Mouse (Mus musculus) neural tube, embryonic 11.5 days (tissue): Measurements from ENCODE around the gene Asxl1. TPM values are rescaled to one million over a fixed set of nuclear protein-coding genes. Genes with fewer than 3 reads are reported as not detected.

Source experiments
- ATAC-seq: fragments of 200-750 bp; cut with Nextera tagmentation; 2 replicates; pipeline ENCODE4 v1.8.0; 2017; ENCODE audit warnings: moderate number of reproducible peaks, mild to moderate bottlenecking, moderate TSS enrichment, moderate library complexity; ENCODE audit not compliant: insufficient read depth, low FRiP score, low TSS enrichment
- DNase-seq: peaks from one replicate; pipeline ENCODE4 v3.0.0-alpha.2; 2015; ENCODE audit warnings: low spot score
- H3K27ac ChIP-seq: fragments of 300-500 bp; sonication (generic); 2 replicates; pipeline ENCODE4 v1.5.1; 2014; ENCODE audit warnings: low read depth, mild to moderate bottlenecking, low read length
- H3K27me3 ChIP-seq: fragments of 300-500 bp; sonication (generic); 2 replicates; pipeline ENCODE4 v1.6.1; 2014; ENCODE audit warnings: mild to moderate bottlenecking, low read length, mixed read lengths; ENCODE audit not compliant: control insufficient read depth, insufficient read depth
- H3K36me3 ChIP-seq: fragments of 300-500 bp; sonication (generic); 2 replicates; pipeline ENCODE4 v1.6.1; 2014; ENCODE audit warnings: mild to moderate bottlenecking, low read length, moderate library complexity, mixed read lengths; ENCODE audit not compliant: control insufficient read depth, insufficient read depth
- H3K4me1 ChIP-seq: fragments of 300-500 bp; sonication (generic); 2 replicates; pipeline ENCODE4 v1.6.1; 2014; ENCODE audit warnings: low read length, mixed read lengths; ENCODE audit not compliant: control insufficient read depth, insufficient read depth
- H3K4me2 ChIP-seq: fragments of 300-500 bp; sonication (generic); 2 replicates; pipeline ENCODE4 v1.6.1; 2014; ENCODE audit warnings: low read depth, mild to moderate bottlenecking, moderate library complexity
- H3K4me3 ChIP-seq: fragments of 300-500 bp; sonication (generic); 2 replicates; pipeline ENCODE4 v1.5.1; 2014; ENCODE audit warnings: low read depth, low read length
- H3K9ac ChIP-seq: fragments of 300-500 bp; sonication (generic); 2 replicates; pipeline ENCODE4 v1.6.1; 2014; ENCODE audit warnings: mild to moderate bottlenecking, low read length
- H3K9me3 ChIP-seq: fragments of 300-500 bp; sonication (generic); 2 replicates; pipeline ENCODE4 v1.6.1; 2016; ENCODE audit warnings: low read length; ENCODE audit not compliant: control insufficient read depth
- WGBS: fragments of 180-500 bp; shearing (Covaris S2); extraction: QIAGEN DNeasy Blood & Tissue Kit; methylation state at CpG from one replicate; pipeline ENCODE4 v1.1.7; 2014; 5-methylcytosine and 5-hydroxymethylcytosine counted together
- polyA plus RNA-seq: library from polyadenylated mRNA; unstranded; fragments of >200 nt; fragmentation: Nextera tagmentation; extraction: Ambion mirVana; gene quantifications from 2 replicates; pipeline ENCODE4 v1.2.1, GENCODE M21; 2014

The Asxl1 gene
- polyA plus RNA-seq, 1 experiment from 2014 or later: 24.6 TPM

- no peaks in the 10 kb centered on the region for H3K4me1 ChIP-seq
- no peaks in the 10 kb centered on the region for H3K9me3 ChIP-seq
- no peak for DNase-seq
- H3K4me2 ChIP-seq: no peak overlapping the region
- no peak overlapping the region for H3K9ac ChIP-seq
- WGBS: 95% methylated on average over 10 of the region's 10 CpGs
- ATAC-seq: no peak
- no peak overlapping the region for H3K4me3 ChIP-seq
- peaks cover 33% of the 10 kb centered on the region for H3K36me3 ChIP-seq
- no peak overlapping the region for H3K27ac ChIP-seq
- no peaks in the 10 kb centered on the region for H3K27me3 ChIP-seq
These were observed 47.4 kb downstream of the Asxl1 start for GRCm38 (mm10) chr2:153393045-153393444.

- H3K9me3 ChIP-seq: no peaks in the 10 kb centered on the region
- H3K4me3 ChIP-seq: no peak overlapping the region
- H3K36me3 ChIP-seq: peaks cover 53% of the 10 kb centered on the region
- no peak for DNase-seq
- H3K27me3 ChIP-seq: no peaks in the 10 kb centered on the region
- no peak overlapping the region for H3K27ac ChIP-seq
- 94% methylated on average over 11 of the region's 11 CpGs for whole genome bisulfite sequencing
- no peak for ATAC-seq
- no peaks in the 10 kb centered on the region for H3K4me1 ChIP-seq
- no peak overlapping the region for H3K4me2 ChIP-seq
- no peak overlapping the region for H3K9ac ChIP-seq
These were observed 52.3 kb downstream of the Asxl1 start for GRCm38 (mm10) chr2:153397790-153398515.

- Histone ChIP-seq H3K4me2 (no peak overlapping the region), H3K36me3 (peaks cover 46% of the 10 kb centered on the region), H3K9ac (no peak overlapping the region), H3K27me3 (no peaks in the 10 kb centered on the region), H3K4me3 (no peak overlapping the region), H3K27ac (no peak overlapping the region), H3K4me1 (no peaks in the 10 kb centered on the region), H3K9me3 (no peaks in the 10 kb centered on the region)
- DNase-seq: no peak
- WGBS: 93% methylated on average over 15 of the region's 15 CpGs
- ATAC-seq: no peak
These were observed 53.5 kb downstream of the Asxl1 start for GRCm38 (mm10) chr2:153399166-153399565.

GRCm38 (mm10) chr2:153404062-153404461 lies 58.4 kb downstream of the Asxl1 start:
- DNase-seq: no peak
- 91% methylated on average over 3 of the region's 3 CpGs for WGBS
- no peaks in the 10 kb centered on the region for H3K9me3 ChIP-seq
- no peak for ATAC-seq
- H3K9ac ChIP-seq: no peak overlapping the region
- no peak overlapping the region for H3K4me2 ChIP-seq
- H3K27ac ChIP-seq: no peak overlapping the region
- H3K4me1 ChIP-seq: no peaks in the 10 kb centered on the region
- H3K4me3 ChIP-seq: no peak overlapping the region
- H3K36me3 ChIP-seq: peaks cover 21% of the 10 kb centered on the region
- no peaks in the 10 kb centered on the region for H3K27me3 ChIP-seq

- no peak overlapping the region for H3K9ac ChIP-seq
- ATAC-seq (no peak), DNase-seq (no peak)
- no peaks in the 10 kb centered on the region for H3K4me1 ChIP-seq
- H3K27ac ChIP-seq: no peak overlapping the region
- H3K36me3 ChIP-seq: peaks cover 15% of the 10 kb centered on the region
- no peaks in the 10 kb centered on the region for H3K9me3 ChIP-seq
- WGBS: 94% methylated on average over 3 of the region's 3 CpGs
- no peak overlapping the region for H3K4me3 ChIP-seq
- no peaks in the 10 kb centered on the region for H3K27me3 ChIP-seq
- no peak overlapping the region for H3K4me2 ChIP-seq
These were observed 59.3 kb downstream of the Asxl1 start for GRCm38 (mm10) chr2:153404882-153405281.

- H3K9me3 ChIP-seq: no peaks in the 10 kb centered on the region
- H3K4me2 ChIP-seq: no peak overlapping the region
- no peaks in the 10 kb centered on the region for H3K4me1 ChIP-seq
- H3K36me3 ChIP-seq: peaks cover 9% of the 10 kb centered on the region; the same call in 1 of the 2 replicates
- ATAC-seq (no peak), DNase-seq (no peak)
- H3K9ac ChIP-seq: no peak overlapping the region
- H3K27ac ChIP-seq: no peak overlapping the region
- 84% methylated on average over 6 of the region's 6 CpGs for WGBS
- H3K4me3 ChIP-seq: no peak overlapping the region
- H3K27me3 ChIP-seq: no peaks in the 10 kb centered on the region
These were observed 61.3 kb downstream of the Asxl1 start for GRCm38 (mm10) chr2:153406882-153407281.

- 73% methylated on average over 3 of the region's 3 CpGs for WGBS
- no peaks in the 10 kb centered on the region for H3K9me3 ChIP-seq
- H3K36me3 ChIP-seq: peaks cover 10% of the 10 kb centered on the region
- no peak overlapping the region for H3K4me3 ChIP-seq
- H3K27ac ChIP-seq: no peak overlapping the region
- no peaks in the 10 kb centered on the region for H3K27me3 ChIP-seq
- H3K4me1 ChIP-seq: no peaks in the 10 kb centered on the region
- DNase-seq: no peak
- no peak overlapping the region for H3K4me2 ChIP-seq
- ATAC-seq: no peak
- no peak overlapping the region for H3K9ac ChIP-seq
These were observed 63.3 kb downstream of the Asxl1 start for GRCm38 (mm10) chr2:153408971-153409370.

GRCm38 (mm10) chr2:153411557-153411956 lies 65.9 kb downstream of the Asxl1 start:
- Histone ChIP-seq H3K4me2 (no peak overlapping the region), H3K9me3 (no peaks in the 10 kb centered on the region), H3K36me3 (peaks cover 12% of the 10 kb centered on the region), H3K4me1 (no peaks in the 10 kb centered on the region), H3K27ac (no peak overlapping the region), H3K27me3 (no peaks in the 10 kb centered on the region), H3K9ac (no peak overlapping the region), H3K4me3 (no peak overlapping the region)
- WGBS: 77% methylated on average over 9 of the region's 9 CpGs
- ATAC-seq: no peak
- no peak for DNase-seq

- Histone ChIP-seq H3K27me3 (no peaks in the 10 kb centered on the region), H3K9ac (no peak overlapping the region), H3K4me3 (no peak overlapping the region), H3K27ac (no peak overlapping the region), H3K4me2 (no peak overlapping the region), H3K4me1 (no peaks in the 10 kb centered on the region), H3K36me3 (peaks cover 20% of the 10 kb centered on the region), H3K9me3 (no peaks in the 10 kb centered on the region)
- 64% methylated on average over 6 of the region's 6 CpGs for WGBS
- DNase-seq: no peak
- ATAC-seq: no peak
These were observed 66.9 kb downstream of the Asxl1 start for GRCm38 (mm10) chr2:153412563-153412962.
